Mouse (Mus musculus) MEL (cell line): ENCODE data around the gene Prkcb. TPM values are rescaled to one million over a fixed set of nuclear protein-coding genes. Genes with fewer than 3 reads are reported as not detected.

Experiments
- DNase-seq: peaks from one replicate; pipeline ENCODE4 v3.0.0; 2011; ENCODE audit warnings: low read depth, low spot score
- H3K27ac ChIP-seq: 2 replicates; pipeline ENCODE4 v1.5.1; 2012; ENCODE audit warnings: low read depth, mild to moderate bottlenecking, control low read depth, low read length, moderate library complexity; ENCODE audit not compliant: control insufficient read depth
- H3K27me3 ChIP-seq, 2 experiments: fragments of 150-350 bp in 1 of 2; sonication (generic) in 1 of 2; 2 replicates each; pipeline ENCODE4 v1.6.1; 2012; ENCODE audit warnings: low read length in 2 of 2, mild to moderate bottlenecking in 2 of 2, improper control_type of control experiment in 1 of 2, moderate library complexity in 1 of 2; ENCODE audit not compliant: insufficient read depth in 2 of 2, control insufficient read depth in 1 of 2
- H3K36me3 ChIP-seq, 2 experiments: 2 replicates each; pipeline ENCODE4 v1.6.1; 2012 to 2014; ENCODE audit warnings: low read length in 2 of 2, improper control_type of control experiment in 1 of 2, inconsistent platforms in 1 of 2, mild to moderate bottlenecking in 1 of 2; ENCODE audit not compliant: insufficient read depth in 2 of 2, control insufficient read depth in 1 of 2
- H3K4me1 ChIP-seq, 2 experiments: fragments of 150-350 bp in 1 of 2; sonication (generic) in 1 of 2; 2 replicates each; pipeline ENCODE4 v1.6.1; 2012; ENCODE audit warnings: low read length in 2 of 2, improper control_type of control experiment in 1 of 2, mild to moderate bottlenecking in 1 of 2; ENCODE audit not compliant: insufficient read depth in 2 of 2, control insufficient read depth in 1 of 2
- H3K4me3 ChIP-seq, 2 experiments: fragments of 150-350 bp in 1 of 2; sonication (generic) in 1 of 2; 2 replicates each; pipeline ENCODE4 v1.5.1; 2012; ENCODE audit warnings: low read depth in 2 of 2, low read length in 2 of 2, mild to moderate bottlenecking in 2 of 2, moderate library complexity in 2 of 2, control low read depth in 1 of 2, improper control_type of control experiment in 1 of 2; ENCODE audit not compliant: control insufficient read depth in 1 of 2, insufficient read depth in 1 of 2
- H3K79me2 ChIP-seq: 2 replicates; pipeline ENCODE4 v1.6.1; 2012; ENCODE audit warnings: mild to moderate bottlenecking, low read length, moderate library complexity; ENCODE audit not compliant: control insufficient read depth, poor library complexity, insufficient read depth
- H3K9ac ChIP-seq: 2 replicates; pipeline ENCODE4 v1.6.1; 2012; ENCODE audit warnings: low read depth, mild to moderate bottlenecking, control low read depth, low read length, moderate library complexity; ENCODE audit not compliant: control insufficient read depth, poor library complexity, severe bottlenecking
- H3K9me3 ChIP-seq: fragments of 150-350 bp; sonication (generic); replicated peaks from 2 replicates; pipeline ENCODE4 v1.6.1; 2012; ENCODE audit warnings: mild to moderate bottlenecking, low read length, improper control_type of control experiment, moderate library complexity; ENCODE audit not compliant: insufficient read depth
- BHLHE40 ChIP-seq: IDR thresholded peaks from 2 replicates; pipeline ENCODE4 v1.6.1; 2012; ENCODE audit warnings: low read depth, mild to moderate bottlenecking, inconsistent platforms, low read length, improper control_type of control experiment, borderline replicate concordance
- CHD1 ChIP-seq: IDR thresholded peaks from 2 replicates; pipeline ENCODE4 v1.6.1; 2012; ENCODE audit warnings: low read depth, mild to moderate bottlenecking, inconsistent platforms, low read length, improper control_type of control experiment
- CTCF ChIP-seq, 3 experiments: IDR thresholded peaks in 2 of 3; conservative IDR thresholded peaks in 1 of 3; 2 replicates each; pipeline ENCODE4 v1.5.1; 2011 to 2012; ENCODE audit warnings: low read length in 3 of 3, low read depth in 2 of 3, mild to moderate bottlenecking in 2 of 3, improper control_type of control experiment in 1 of 3, inconsistent platforms in 1 of 3, mixed read lengths in 1 of 3, moderate library complexity in 1 of 3; ENCODE audit not compliant: control insufficient read depth in 1 of 3, insufficient read depth in 1 of 3, poor library complexity in 1 of 3, severe bottlenecking in 1 of 3
- EP300 ChIP-seq, 2 experiments: IDR thresholded peaks; 2 replicates each; pipeline ENCODE4 v1.6.1; 2011; ENCODE audit warnings: improper control_type of control experiment in 2 of 2, low read length in 2 of 2, low read depth in 1 of 2, mild to moderate bottlenecking in 1 of 2
- HCFC1 ChIP-seq: IDR thresholded peaks from 2 replicates; pipeline ENCODE4 v1.6.1; 2012; ENCODE audit warnings: low read depth, mild to moderate bottlenecking, inconsistent platforms, low read length, improper control_type of control experiment, moderate library complexity
- MAFK ChIP-seq: IDR thresholded peaks from 2 replicates; pipeline ENCODE4 v1.6.1; 2011; ENCODE audit warnings: low read depth, mild to moderate bottlenecking, low read length, improper control_type of control experiment, borderline replicate concordance
- MAX ChIP-seq: IDR thresholded peaks from 2 replicates; pipeline ENCODE4 v1.6.1; 2011; ENCODE audit warnings: low read length, improper control_type of control experiment
- MYB ChIP-seq: IDR thresholded peaks from 2 replicates; pipeline ENCODE4 v1.6.1; 2011; ENCODE audit warnings: mild to moderate bottlenecking, low read depth, low read length, improper control_type of control experiment
- NRF1 ChIP-seq: IDR thresholded peaks from 2 replicates; pipeline ENCODE4 v1.6.1; 2014; ENCODE audit warnings: low read depth, mild to moderate bottlenecking, inconsistent platforms, low read length, improper control_type of control experiment, moderate library complexity; ENCODE audit not compliant: poor library complexity, insufficient read depth, severe bottlenecking
- POLR2AphosphoS2 ChIP-seq: IDR thresholded peaks from 2 replicates; pipeline ENCODE4 v1.6.1; 2011; ENCODE audit warnings: low read length, improper control_type of control experiment
- RAD21 ChIP-seq: IDR thresholded peaks from 2 replicates; pipeline ENCODE4 v1.6.1; 2011; ENCODE audit warnings: mild to moderate bottlenecking, low read depth, low read length, improper control_type of control experiment
- RCOR1 ChIP-seq: IDR thresholded peaks from 2 replicates; pipeline ENCODE4 v1.6.1; 2012; ENCODE audit warnings: low read depth, mild to moderate bottlenecking, inconsistent platforms, low read length, improper control_type of control experiment
- SIN3A ChIP-seq: IDR thresholded peaks from 2 replicates; pipeline ENCODE4 v1.6.1; 2012; ENCODE audit warnings: low read length, improper control_type of control experiment, inconsistent platforms
- SMC3 ChIP-seq: IDR thresholded peaks from 2 replicates; pipeline ENCODE4 v1.6.1; 2011; ENCODE audit warnings: low read depth, low read length, improper control_type of control experiment
- TCF12 ChIP-seq: IDR thresholded peaks from 2 replicates; pipeline ENCODE4 v1.6.1; 2014; ENCODE audit warnings: low read depth, mild to moderate bottlenecking, inconsistent platforms, low read length, improper control_type of control experiment, moderate library complexity
- UBTF ChIP-seq: IDR thresholded peaks from 2 replicates; pipeline ENCODE4 v1.6.1; 2012; ENCODE audit warnings: low read depth, mild to moderate bottlenecking, inconsistent platforms, low read length, improper control_type of control experiment, moderate library complexity, borderline replicate concordance; ENCODE audit not compliant: insufficient read depth
- USF1 ChIP-seq: IDR thresholded peaks from 2 replicates; pipeline ENCODE4 v1.6.1; 2014; ENCODE audit warnings: low read depth, mild to moderate bottlenecking, inconsistent platforms, low read length, improper control_type of control experiment, moderate library complexity
- ZC3H11A ChIP-seq: IDR thresholded peaks from 2 replicates; pipeline ENCODE4 v1.6.1; 2012; ENCODE audit warnings: low read depth, mild to moderate bottlenecking, inconsistent platforms, low read length, improper control_type of control experiment
- ZNF384 ChIP-seq: IDR thresholded peaks from 2 replicates; pipeline ENCODE4 v1.6.1; 2012; ENCODE audit warnings: low read depth, mild to moderate bottlenecking, inconsistent platforms, low read length, improper control_type of control experiment
- polyA plus RNA-seq, 2 experiments: library from polyadenylated mRNA; stranded (reverse) in 1 of 2; unstranded in 1 of 2; fragments of >175 nt in 1 of 2; fragments of >200 nt in 1 of 2; gene quantifications; 2 replicates each; pipeline versions ENCODE4 v1.2.1 to v1.2.4; 2012; ENCODE audit warnings: low replicate concordance in 2 of 2, low read depth in 1 of 2; ENCODE audit not compliant: insufficient read length in 2 of 2, insufficient read depth in 1 of 2, missing spikeins in 1 of 2
- total RNA-seq: library from RNA; depleted of rRNA; stranded (reverse); fragments of 300-350 nt; gene quantifications from 2 replicates; pipeline ENCODE4 v1.2.3, GENCODE M21; 2012

Gene Prkcb
- total and polyA plus RNA-seq, 3 experiments, result not detected

- no peaks in the 10 kb centered on the region for H3K4me1 ChIP-seq
- H3K79me2 ChIP-seq, result no peaks in the 10 kb centered on the region
- H3K9me3 ChIP-seq, result no peaks in the 10 kb centered on the region
- H3K27ac ChIP-seq, result no peak overlapping the region
- no peak overlapping the region for H3K4me3 ChIP-seq
- no peaks in the 10 kb centered on the region for H3K36me3 ChIP-seq
- H3K9ac ChIP-seq, result no peak overlapping the region
- H3K27me3 ChIP-seq, result no peaks in the 10 kb centered on the region
- DNase-seq, result no peak
- TF ChIP-seq MAFK (no peak), NRF1 (no peak), MYB (no peak), SIN3A (no peak), POLR2AphosphoS2 (no peak), ZNF384 (no peak), BHLHE40 (no peak), RCOR1 (no peak), CHD1 (no peak), ZC3H11A (no peak), CTCF (IDR thresholded peaks at IDR 0.05 in 2 of 3, conservative IDR thresholded peaks at IDR 0.05 in 1 of 3; ENCODE audit: control insufficient read depth in 1 of 3, insufficient read depth in 1 of 3, low read depth in 2 of 3, low read length in 3 of 3, poor library complexity in 1 of 3, severe bottlenecking in 1 of 3) (no peak), MAX (no peak), SMC3 (no peak), UBTF (no peak), TCF12 (no peak), EP300 (IDR thresholded peaks at IDR 0.05; ENCODE audit: low read depth in 1 of 2, low read length in 2 of 2) (no peak), HCFC1 (no peak)
Measured at GRCm38 (mm10) chr7:122605066-122605465, 316.5 kb downstream of the Prkcb start.

- Histone ChIP-seq H3K9ac (no peak overlapping the region), H3K79me2 (no peaks in the 10 kb centered on the region), H3K27ac (no peak overlapping the region), H3K4me3 (no peak overlapping the region), H3K9me3 (no peaks in the 10 kb centered on the region), H3K4me1 (no peaks in the 10 kb centered on the region), H3K36me3 (no peaks in the 10 kb centered on the region), H3K27me3 (no peaks in the 10 kb centered on the region)
- no peak for DNase-seq
- TF ChIP-seq USF1 (no peak), RAD21 (no peak), MAFK (no peak)
- TF ChIP-seq, all 39 proteins: peak for 0
Measured at GRCm38 (mm10) chr7:122609420-122609819, 320.9 kb downstream of the Prkcb start.
